Mouse (Mus musculus): ENCODE data around the gene Rbfox1.

DNA sequence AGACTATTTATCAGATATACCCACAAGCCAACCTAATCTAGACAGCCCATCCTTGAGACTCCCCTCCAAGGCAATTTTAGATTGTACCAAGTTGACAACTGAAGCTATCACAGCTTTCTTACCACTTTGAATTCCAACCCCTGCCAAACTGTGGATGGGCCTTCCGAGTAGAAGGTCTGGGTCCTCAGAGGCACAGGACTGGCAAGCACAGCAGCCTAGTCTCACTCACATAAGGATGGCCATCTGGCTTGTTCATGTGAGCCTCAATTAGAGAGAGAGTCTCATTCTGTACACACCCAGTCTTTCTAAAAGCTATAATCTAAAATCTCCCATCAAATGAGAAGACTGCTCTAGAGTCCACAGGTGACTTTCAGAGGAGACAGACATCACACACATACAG, 1173.4 kb downstream of the Rbfox1 start:
- TF ChIP-seq POLR2A (IDR thresholded peaks at IDR 0.05; ENCODE audit: insufficient read depth, low read depth, low read length) (no peak), EP300 (IDR thresholded peaks at IDR 0.05; ENCODE audit: insufficient read depth, low read depth, low read length) (no peak), CTCF (IDR thresholded peaks at IDR 0.05) (no peak)
